In genomic region chr7:67652211-67652610, GRCm38 (mm10) we compare ENCODE assay signal across 26 mouse cellular contexts. TPM values are rescaled to one million over a fixed set of nuclear protein-coding genes. Genes with fewer than 3 reads are reported as not detected.
DNase-seq lines count a peak whose midpoint lies in the region; ATAC-seq and TF ChIP-seq lines count a peak whose summit lies in the region.
"Had no signal": no experiment of that assay in that cellular context is flagged by ENCODE, and none has a peak within 500 bp of the region (broad histone marks: within the 10 kb centered on the region; RNA-seq: fewer than 3 reads in every experiment).

No protein-coding gene starts in this region.

- no peak overlapping the region for H3K9ac ChIP-seq in intestine, embryonic 14.5 days (ENCODE audit: low read length)
- no peak overlapping the region for H3K9ac ChIP-seq in intestine, embryonic 15.5 days
- H3K9ac ChIP-seq in liver, adult 2 months (ENCODE audit: low read depth, low read length): no peak overlapping the region
- H3K9ac ChIP-seq: embryonic facial prominence, embryonic 13.5 days; forebrain, embryonic 12.5 days; forebrain, embryonic 15.5 days; hindbrain, embryonic 14.5 days had no signal

- DNase-seq in intestine, embryonic 14.5 days (ENCODE audit: low spot score): peak; percentile 16
- DNase-seq in liver, adult 2 months (ENCODE audit: extremely low read depth, low read depth, low spot score): peak; percentile 86
- DNase-seq in liver: no peak
- DNase-seq in Muller cell, postnatal 12 days (ENCODE audit: inconsistent ontology term): no peak
- DNase-seq: adrenal gland, adult 8-10 months; adrenal gland, postnatal 25 days; cerebellum, adult 11-12 months; cerebellum, adult 8-10 months; cerebellum, postnatal 10 days; cerebellum, postnatal 36 days; embryo, embryonic 11 days; gastrocnemius, postnatal 25 days; heart, postnatal 36 days had no signal

- no peak overlapping the region for H3K27ac ChIP-seq in intestine, embryonic 14.5 days (ENCODE audit: low read depth)
- no peak overlapping the region for H3K27ac ChIP-seq in intestine, embryonic 15.5 days
- H3K27ac ChIP-seq in liver, adult 2 months (replicated peaks; ENCODE audit: insufficient read depth, low read depth, low read length): peak overlapping the region; percentile 62
- H3K27ac ChIP-seq: embryonic facial prominence, embryonic 10.5 days; embryonic facial prominence, embryonic 13.5 days; forebrain, embryonic 12.5 days; forebrain, embryonic 15.5 days; hindbrain, embryonic 14.5 days; hindbrain, postnatal 0 days had no signal

- H3K36me3 ChIP-seq in intestine, embryonic 14.5 days (ENCODE audit: control insufficient read depth, insufficient read depth, low read length): 0 out of 2 replicates have a peak, but pooled peaks cover 3% of the 10 kb centered on the region
- H3K36me3 ChIP-seq in intestine, embryonic 15.5 days: no peaks in the 10 kb centered on the region
- H3K36me3 ChIP-seq in liver, adult 2 months (ENCODE audit: control insufficient read depth, insufficient read depth, low read length): no peaks in the 10 kb centered on the region
- H3K36me3 ChIP-seq: forebrain, embryonic 12.5 days; forebrain, embryonic 15.5 days had no signal

- H3K27me3 ChIP-seq in intestine, embryonic 14.5 days (replicated peaks; ENCODE audit: control insufficient read depth, insufficient read depth, low read length): no peaks in the 10 kb centered on the region
- H3K27me3 ChIP-seq in intestine, embryonic 15.5 days (replicated peaks): no peaks in the 10 kb centered on the region
- no peaks in the 10 kb centered on the region for H3K27me3 ChIP-seq in liver, adult 2 months (ENCODE audit: control insufficient read depth, insufficient read depth, low read length)
- H3K27me3 ChIP-seq: embryonic facial prominence, embryonic 13.5 days; forebrain, embryonic 12.5 days; forebrain, embryonic 15.5 days had no signal

- no peak overlapping the region for H3K4me3 ChIP-seq in intestine, embryonic 14.5 days (ENCODE audit: low read depth, low read length)
- no peak overlapping the region for H3K4me3 ChIP-seq in intestine, embryonic 15.5 days (replicated peaks)
- no peak overlapping the region for H3K4me3 ChIP-seq in liver, adult 2 months (ENCODE audit: insufficient read depth, low read depth, low read length)
- H3K4me3 ChIP-seq: embryonic facial prominence, embryonic 10.5 days; embryonic facial prominence, embryonic 13.5 days; erythroblast, embryonic 14.5 days; forebrain, embryonic 12.5 days; forebrain, embryonic 15.5 days had no signal

- H3K9me3 ChIP-seq in intestine, embryonic 14.5 days (ENCODE audit: control insufficient read depth, low read length): no peaks in the 10 kb centered on the region
- no peaks in the 10 kb centered on the region for H3K9me3 ChIP-seq in intestine, embryonic 15.5 days
- H3K9me3 ChIP-seq: embryonic facial prominence, embryonic 10.5 days; embryonic facial prominence, embryonic 13.5 days; forebrain, embryonic 12.5 days; forebrain, embryonic 15.5 days had no signal

- no peak for TF ChIP-seq CTCF in liver, adult 2 months (IDR thresholded peaks at IDR 0.05; ENCODE audit: low read depth, low read length)

- WGBS in intestine, embryonic 14.5 days: 58% methylated on average over 5 of the region's 5 CpGs
- WGBS in intestine, embryonic 15.5 days: 62% methylated on average over 5 of the region's 5 CpGs
- WGBS in liver, adult 2 months: 45% methylated on average over 5 of the region's 5 CpGs

- H3K79me2 ChIP-seq in liver, adult 2 months (ENCODE audit: control insufficient read depth, insufficient read depth, low read length): peaks cover 40% of the 10 kb centered on the region

- TF ChIP-seq POLR2A in liver, adult 2 months (IDR thresholded peaks at IDR 0.05; ENCODE audit: extremely low read depth, insufficient read depth, low read length): no peak

- H3K4me1 ChIP-seq in intestine, embryonic 14.5 days (replicated peaks; ENCODE audit: control insufficient read depth, insufficient read depth, low read length): peaks cover 28% of the 10 kb centered on the region
- peaks cover 11% of the 10 kb centered on the region for H3K4me1 ChIP-seq in intestine, embryonic 15.5 days (replicated peaks)
- peaks cover 28% of the 10 kb centered on the region for H3K4me1 ChIP-seq in liver, adult 2 months (ENCODE audit: control insufficient read depth, insufficient read depth, low read length)

- ATAC-seq in intestine, embryonic 14.5 days (replicated peaks; ENCODE audit: low FRiP score, low TSS enrichment, low read depth): no peak
- no peak for ATAC-seq in intestine, embryonic 15.5 days
- ATAC-seq in granulocyte monocyte progenitor cell, adult 5-6 weeks (replicated peaks; ENCODE audit: poor library complexity, severe bottlenecking): peak; percentile 25; the same call in 1 of the 2 replicates
- ATAC-seq: activated CD4-positive, CD25-positive, alpha-beta regulatory T cell, adult 4 months; CD4-positive, CD25-positive, alpha-beta regulatory T cell, adult 4 months; forebrain, embryonic 15.5 days; hindbrain, postnatal 0 days; inflammation-experienced regulatory T-cells, adult 6 months had no signal

- no peak overlapping the region for H3K4me2 ChIP-seq in intestine, embryonic 14.5 days (ENCODE audit: low read length)
- no peak overlapping the region for H3K4me2 ChIP-seq in intestine, embryonic 15.5 days (replicated peaks)
- H3K4me2 ChIP-seq: embryonic facial prominence, embryonic 13.5 days; forebrain, embryonic 12.5 days; forebrain, embryonic 15.5 days; heart, embryonic 11.5 days; hindbrain, embryonic 14.5 days had no signal

RNA-seq across cellular contexts. Expression of gene Ttc23, which starts 5.0 kb away (rescaled TPM):
- polyA plus RNA-seq in intestine, embryonic 14.5 days (2014; fragmentation: Nextera tagmentation; extraction: Ambion mirVana): 27.5 and 30.8 TPM in 2 replicates
- 20.9 and 21.8 TPM in 2 replicates for polyA plus RNA-seq in intestine, embryonic 15.5 days (2015; fragmentation: Nextera tagmentation; extraction: Ambion mirVana)
- 28.3 and 47.8 TPM in 2 replicates for total RNA-seq in liver, adult 2 months (2014; rRNA removed)
- polyA plus RNA-seq in liver, adult 2 months (2012; rRNA removed): 14.2 and 15.1 TPM in 2 replicates
- total RNA-seq in granulocyte monocyte progenitor cell, adult 5-6 weeks (2014; fragmentation: Nextera tagmentation): 0.32 TPM in 1 of 2 replicates, not detected in the other
- 1.7 and 4.9 TPM in 2 replicates for total RNA-seq in granulocyte monocyte progenitor cell, adult 5-6 weeks (2017)
- polyA plus RNA-seq: erythroblast, embryonic 14.5 days had no signal

RNA-seq across cellular contexts. Expression of gene Lrrc28, which starts 7.1 kb away (rescaled TPM):
- polyA plus RNA-seq in intestine, embryonic 14.5 days (2014; fragmentation: Nextera tagmentation; extraction: Ambion mirVana): 12.4 and 14.1 TPM in 2 replicates
- 8.9 and 10.4 TPM in 2 replicates for polyA plus RNA-seq in intestine, embryonic 15.5 days (2015; fragmentation: Nextera tagmentation; extraction: Ambion mirVana)
- 18.8 and 22.1 TPM in 2 replicates for total RNA-seq in liver, adult 2 months (2014; rRNA removed)
- 40.7 and 42.6 TPM in 2 replicates for polyA plus RNA-seq in liver, adult 2 months (2012; rRNA removed)
- total RNA-seq in granulocyte monocyte progenitor cell, adult 5-6 weeks (2014; fragmentation: Nextera tagmentation): 15.2 and 16.6 TPM in 2 replicates
- 13.0 and 17.9 TPM in 2 replicates for total RNA-seq in granulocyte monocyte progenitor cell, adult 5-6 weeks (2017)

Comparison
In these comparisons a context has a peak if more than half of its experiments do, and no peak if none do; other contexts are left out.
1. DNase-seq: peak in intestine, embryonic 14.5 days (single experiment) and liver, adult 2 months (single experiment); none in liver (single experiment) and Muller cell, postnatal 12 days (single experiment).